Mouse (Mus musculus) embryonic facial prominence, embryonic 14.5 days (tissue): Measurements from ENCODE around the gene Acly. TPM values are rescaled to one million over a fixed set of nuclear protein-coding genes. Genes with fewer than 3 reads are reported as not detected.
"Not testable (repeated sequence)": the region's sequence is repeated elsewhere in the genome, so short reads cannot be mapped to it uniquely, and the experiment has no call there.

Source experiments
- ATAC-seq: fragments of 200-750 bp; cut with Nextera tagmentation; 2 replicates; pipeline ENCODE4 v1.8.0; 2017; ENCODE audit warnings: low read depth, moderate number of reproducible peaks, moderate TSS enrichment
- DNase-seq: peaks from one replicate; pipeline ENCODE4 v3.0.0-alpha.2; 2015; ENCODE audit warnings: low spot score
- H3K27ac ChIP-seq: fragments of 300-500 bp; sonication (generic); replicated peaks from 2 replicates; pipeline ENCODE4 v1.5.1; 2014; ENCODE audit warnings: low read depth, mild to moderate bottlenecking, low read length, moderate library complexity
- H3K27me3 ChIP-seq: fragments of 300-500 bp; sonication (generic); replicated peaks from 2 replicates; pipeline ENCODE4 v1.6.1; 2014; ENCODE audit warnings: low read length; ENCODE audit not compliant: control insufficient read depth, insufficient read depth
- H3K36me3 ChIP-seq: fragments of 300-500 bp; sonication (generic); 2 replicates; pipeline ENCODE4 v1.6.1; 2014; ENCODE audit warnings: low read length, mixed read lengths; ENCODE audit not compliant: control insufficient read depth, insufficient read depth
- H3K4me1 ChIP-seq: fragments of 300-500 bp; sonication (generic); 2 replicates; pipeline ENCODE4 v1.6.1; 2014; ENCODE audit warnings: antibody characterized with exemption, low read length; ENCODE audit not compliant: control insufficient read depth, insufficient read depth
- H3K4me2 ChIP-seq: fragments of 300-500 bp; sonication (generic); 2 replicates; pipeline ENCODE4 v1.6.1; 2014; ENCODE audit warnings: low read depth, mild to moderate bottlenecking, low read length, moderate library complexity, mixed read lengths
- H3K4me3 ChIP-seq: fragments of 300-500 bp; sonication (generic); 2 replicates; pipeline ENCODE4 v1.5.1; 2014; ENCODE audit warnings: low read depth, mild to moderate bottlenecking, low read length
- H3K9ac ChIP-seq: fragments of 300-500 bp; sonication (generic); 2 replicates; pipeline ENCODE4 v1.6.1; 2014; ENCODE audit warnings: low read depth, mild to moderate bottlenecking, low read length, moderate library complexity, mixed read lengths
- H3K9me3 ChIP-seq: fragments of 300-500 bp; sonication (generic); 2 replicates; pipeline ENCODE4 v1.6.1; 2016; ENCODE audit warnings: low read length; ENCODE audit not compliant: control insufficient read depth
- WGBS: fragments of 180-500 bp; shearing (Covaris S2); extraction: QIAGEN DNeasy Blood & Tissue Kit; methylation state at CpG from one replicate; pipeline ENCODE4 v1.1.7; 2014; 5-methylcytosine and 5-hydroxymethylcytosine counted together
- polyA plus RNA-seq: library from polyadenylated mRNA; unstranded; fragments of >200 nt; fragmentation: Nextera tagmentation; extraction: Ambion mirVana; gene quantifications from 2 replicates; pipeline ENCODE4 v1.2.1, GENCODE M21; 2014

The Acly gene
- polyA plus RNA-seq, 1 experiment from 2014 or later: 114 TPM

GRCm38 (mm10) chr11:100541577-100541976 is 13.8 kb upstream of the Acly start:
- ATAC-seq: no peak
- Histone ChIP-seq H3K36me3 (no peaks in the 10 kb centered on the region), H3K27me3 (no peaks in the 10 kb centered on the region), H3K9me3 (no peaks in the 10 kb centered on the region), H3K27ac (no peak overlapping the region), H3K9ac (no peak overlapping the region), H3K4me3 (no peak overlapping the region), H3K4me1 (peaks cover 4% of the 10 kb centered on the region; the same call in 1 of the 2 replicates), H3K4me2 (no peak overlapping the region)
- DNase-seq: no peak
- 90% methylated on average over 2 of the region's 2 CpGs for WGBS

DNA sequence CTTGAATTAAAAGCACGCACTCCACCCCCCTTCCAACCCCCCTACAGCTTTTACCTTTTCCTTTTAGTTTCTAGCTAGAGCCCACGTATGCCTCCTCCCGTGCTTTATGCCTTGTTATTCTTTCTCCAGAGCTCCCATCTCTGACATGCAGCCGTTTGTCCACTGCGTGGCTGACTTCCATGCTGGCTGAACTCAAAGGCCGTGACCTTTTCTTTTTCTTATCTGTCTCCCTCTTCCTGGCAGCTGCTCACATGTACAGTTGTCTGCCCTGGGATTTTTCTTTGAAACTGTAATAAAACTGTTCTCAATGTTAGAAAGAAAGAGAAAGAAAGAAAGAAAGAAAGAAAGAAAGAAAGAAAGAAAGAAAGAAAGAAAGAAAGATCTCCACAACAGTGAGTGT is 13.2 kb upstream of the Acly start:
- no peak overlapping the region for H3K4me2 ChIP-seq
- peaks cover 4% of the 10 kb centered on the region; the same call in 1 of the 2 replicates for H3K4me1 ChIP-seq
- WGBS: 39% methylated on average over 6 of the region's 6 CpGs
- H3K9ac ChIP-seq: no peak overlapping the region
- no peaks in the 10 kb centered on the region for H3K27me3 ChIP-seq
- H3K36me3 ChIP-seq: no peaks in the 10 kb centered on the region
- H3K27ac ChIP-seq: no peak overlapping the region
- no peak overlapping the region for H3K4me3 ChIP-seq
- DNase-seq (no peak), ATAC-seq (no peak)
- no peaks in the 10 kb centered on the region for H3K9me3 ChIP-seq

GRCm38 (mm10) chr11:100536466-100536865 is 8.7 kb upstream of the Acly start:
- H3K27me3 ChIP-seq: no peaks in the 10 kb centered on the region
- H3K36me3 ChIP-seq: no peaks in the 10 kb centered on the region
- no peak for DNase-seq
- H3K4me2 ChIP-seq: no peak overlapping the region
- no peaks in the 10 kb centered on the region for H3K9me3 ChIP-seq
- no peak overlapping the region for H3K27ac ChIP-seq
- H3K4me3 ChIP-seq: no peak overlapping the region
- no peak for ATAC-seq
- H3K4me1 ChIP-seq: no peaks in the 10 kb centered on the region
- H3K9ac ChIP-seq: no peak overlapping the region

- no peak overlapping the region for H3K9ac ChIP-seq
Measured at GRCm38 (mm10) chr11:100535996-100536395, 8.2 kb upstream of the Acly start.

DNA sequence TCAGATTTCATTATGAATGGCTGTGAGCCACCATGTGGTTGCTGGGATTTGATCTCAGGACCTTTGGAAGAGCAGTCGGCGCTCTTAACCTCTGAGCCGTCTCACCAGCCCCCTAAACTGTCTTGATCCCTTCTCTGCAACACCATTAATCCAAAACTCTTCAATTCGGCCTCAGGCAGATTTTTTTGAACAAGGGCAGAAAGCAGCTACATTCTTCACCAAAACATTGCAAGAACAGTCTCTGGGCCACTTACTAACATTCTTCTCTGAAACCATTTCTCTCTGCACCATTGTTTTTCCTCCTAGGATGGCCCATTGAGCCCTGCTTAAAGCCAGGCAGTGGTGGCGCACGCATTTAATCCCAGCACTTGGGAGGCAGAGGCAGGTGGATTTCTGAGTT is 7.0 kb upstream of the Acly start:
- not testable (repeated sequence) for ATAC-seq

More at GRCm38 (mm10) chr11:100535996-100536395, 8.2 kb upstream of the Acly start:
- Histone ChIP-seq H3K4me2 (no peak overlapping the region), H3K27me3 (no peaks in the 10 kb centered on the region), H3K27ac (no peak overlapping the region), H3K36me3 (no peaks in the 10 kb centered on the region), H3K4me1 (no peaks in the 10 kb centered on the region), H3K4me3 (no peak overlapping the region), H3K9me3 (no peaks in the 10 kb centered on the region)
- no peak for DNase-seq
- 85% methylated on average over 1 of the region's 1 CpGs for WGBS
- no peak for ATAC-seq

GRCm38 (mm10) chr11:100534411-100534810 is 6.6 kb upstream of the Acly start:
- WGBS: 70% methylated on average over 2 of the region's 2 CpGs
- DNase-seq, H3K9me3 ChIP-seq, H3K27ac ChIP-seq, H3K27me3 ChIP-seq, H3K36me3 ChIP-seq, H3K4me3 ChIP-seq, ATAC-seq, H3K9ac ChIP-seq, H3K4me1 ChIP-seq, H3K4me2 ChIP-seq: not testable (repeated sequence)

More for the DNA sequence above, 7.0 kb upstream of the Acly start:
- H3K9me3 ChIP-seq, DNase-seq, H3K36me3 ChIP-seq, H3K4me2 ChIP-seq, H3K4me1 ChIP-seq, H3K4me3 ChIP-seq, H3K27me3 ChIP-seq, H3K27ac ChIP-seq, H3K9ac ChIP-seq: not testable (repeated sequence)
- WGBS: 74% methylated on average over 6 of the region's 6 CpGs

- Histone ChIP-seq H3K4me2 (no peak overlapping the region), H3K36me3 (no peaks in the 10 kb centered on the region), H3K9me3 (no peaks in the 10 kb centered on the region), H3K27ac (no peak overlapping the region), H3K27me3 (no peaks in the 10 kb centered on the region), H3K4me1 (no peaks in the 10 kb centered on the region), H3K4me3 (no peak overlapping the region), H3K9ac (no peak overlapping the region)
- 64% methylated on average over 6 of the region's 6 CpGs for WGBS
- DNase-seq (no peak), ATAC-seq (no peak)
Measured at GRCm38 (mm10) chr11:100533871-100534270, 6.1 kb upstream of the Acly start.

DNA sequence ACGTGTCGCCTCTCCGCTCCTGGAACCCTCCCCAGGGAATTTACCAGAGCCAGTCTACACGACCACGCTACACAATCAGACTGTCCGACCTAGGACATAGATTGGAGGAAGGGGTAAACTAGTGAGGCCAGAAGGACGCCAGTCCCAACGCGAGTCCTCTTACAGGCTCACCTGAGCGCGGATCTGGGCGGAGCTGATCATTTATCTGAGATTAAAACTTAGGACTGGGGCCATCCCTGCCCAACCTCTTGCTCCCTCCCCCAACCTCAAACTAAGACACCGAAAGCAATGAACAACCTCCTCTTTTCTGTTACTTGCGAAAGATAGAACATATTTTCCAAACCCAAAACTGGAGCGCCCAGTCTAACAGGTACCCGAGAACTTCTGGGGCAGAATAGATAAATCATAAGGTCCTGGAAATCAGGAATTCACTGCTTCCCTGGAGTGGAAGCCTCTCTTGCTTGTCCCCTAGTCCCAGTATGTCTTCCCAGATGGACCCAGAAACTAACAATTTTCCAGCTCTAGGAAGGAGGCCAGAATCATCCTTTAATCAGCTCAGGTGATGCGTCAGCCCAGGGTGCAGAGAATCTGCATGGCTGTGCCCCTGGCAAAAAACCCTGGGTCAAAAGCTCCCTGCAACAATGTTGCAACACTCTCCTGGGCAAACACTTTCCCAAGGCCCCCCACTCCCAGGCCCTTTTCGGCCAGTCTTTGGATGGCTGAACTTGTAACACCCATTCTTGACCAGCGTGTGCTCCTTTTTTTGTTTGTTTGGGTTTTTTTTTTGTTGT is 770 bp upstream of the Acly start:
- H3K4me3 ChIP-seq: peak overlapping the region; percentile 62
- H3K9me3 ChIP-seq: no peaks in the 10 kb centered on the region
- ATAC-seq (peak; percentile 9; the same call in 1 of the 2 replicates), DNase-seq (no peak)
- peaks cover 6% of the 10 kb centered on the region for H3K36me3 ChIP-seq
- H3K4me1 ChIP-seq: peaks cover 24% of the 10 kb centered on the region
- WGBS: 22% methylated on average over 19 of the region's 19 CpGs
- H3K4me2 ChIP-seq: peak overlapping the region; percentile 82
- peak overlapping the region; percentile 56 for H3K27ac ChIP-seq
- peak overlapping the region; percentile 73 for H3K9ac ChIP-seq
- no peaks in the 10 kb centered on the region for H3K27me3 ChIP-seq

- Histone ChIP-seq H3K4me1 (peaks cover 24% of the 10 kb centered on the region), H3K4me2 (peak overlapping the region; percentile 82), H3K9me3 (no peaks in the 10 kb centered on the region), H3K36me3 (peaks cover 21% of the 10 kb centered on the region), H3K27ac (peak overlapping the region; percentile 86), H3K4me3 (peak overlapping the region; percentile 62), H3K27me3 (no peaks in the 10 kb centered on the region), H3K9ac (peak overlapping the region; percentile 73)
- WGBS: under 1% methylated on average over 26 of the region's 26 CpGs
- ATAC-seq: peak; percentile 12
- DNase-seq: peak; percentile 77
Measured at GRCm38 (mm10) chr11:100527066-100527457, 738 bp downstream of the Acly start.
